9 mouse cellular contexts compared by ENCODE assay signal in the genomic region with DNA sequence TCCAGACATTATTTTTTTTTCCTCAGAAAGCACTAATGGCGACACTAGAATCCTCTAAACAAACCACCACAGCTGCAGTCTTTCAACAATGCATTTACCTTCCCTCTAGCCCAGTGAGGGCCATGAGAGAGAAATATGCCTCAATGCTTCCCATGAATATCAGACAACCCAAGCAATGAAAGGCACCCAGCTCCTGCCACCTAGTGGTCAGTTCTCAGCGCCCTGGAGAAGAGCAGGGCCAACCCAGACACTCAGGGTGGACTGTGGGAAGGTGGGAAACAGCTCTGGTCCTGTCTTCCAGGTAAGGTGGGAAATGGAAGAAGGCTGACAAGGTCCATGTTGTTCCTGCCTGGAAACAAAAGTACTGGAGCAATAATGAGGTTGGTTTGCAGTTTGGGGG. TPM values are rescaled to one million over a fixed set of nuclear protein-coding genes. Genes with fewer than 3 reads are reported as not detected.
A peak's percentile ranks its signal among the peaks of the same experiment; 100 is the strongest.
DNase-seq lines count a peak whose midpoint lies in the region; ATAC-seq and TF ChIP-seq lines count a peak whose summit lies in the region.
"Had no signal": no experiment of that assay in that cellular context is flagged by ENCODE, and none has a peak within 500 bp of the region (broad histone marks: within the 10 kb centered on the region; RNA-seq: fewer than 3 reads in every experiment).

No protein-coding gene starts in this region.

- H3K4me1 ChIP-seq in forebrain, postnatal 0 days (ENCODE audit: insufficient read depth), result no peaks in the 10 kb centered on the region
- H3K4me1 ChIP-seq in hindbrain, embryonic 11.5 days (replicated peaks; ENCODE audit: control insufficient read depth, insufficient read depth, low read length), result no peaks in the 10 kb centered on the region

- no peak overlapping the region for H3K9ac ChIP-seq in forebrain, postnatal 0 days
- no peak overlapping the region for H3K9ac ChIP-seq in hindbrain, embryonic 11.5 days (ENCODE audit: low read depth, low read length)
- H3K9ac ChIP-seq: heart, embryonic 13.5 days had no signal

- no peaks in the 10 kb centered on the region for H3K27me3 ChIP-seq in forebrain, postnatal 0 days (ENCODE audit: insufficient read depth, low read length)
- H3K27me3 ChIP-seq in hindbrain, embryonic 11.5 days (ENCODE audit: control insufficient read depth, insufficient read depth, low read length), result no peaks in the 10 kb centered on the region
- H3K27me3 ChIP-seq: heart, embryonic 13.5 days had no signal

- peak; percentile 79 for TF ChIP-seq CTCF in forebrain, postnatal 0 days (IDR thresholded peaks at IDR 0.05; ENCODE audit: low read depth)

- peaks cover 22% of the 10 kb centered on the region for H3K36me3 ChIP-seq in forebrain, postnatal 0 days (ENCODE audit: insufficient read depth)
- no peaks in the 10 kb centered on the region for H3K36me3 ChIP-seq in hindbrain, embryonic 11.5 days (ENCODE audit: control insufficient read depth, insufficient read depth, low read length)

- peak; percentile 13 for DNase-seq in MEL-GATA-1-ER (ENCODE audit: extremely low read depth, low read depth)
- DNase-seq in c-Kit-positive CD71-positive TER-119-positive erythroid progenitor cells, embryonic 14.5 days (ENCODE audit: low spot score), result peak; percentile 5
- peak; percentile 50 for DNase-seq in forebrain, postnatal 0 days
- peak; percentile 66 for DNase-seq in hindbrain, embryonic 11.5 days (ENCODE audit: low spot score)
- peak; percentile 68 for DNase-seq in layer of hippocampus, adult 9-11 months
- DNase-seq in lung, postnatal 25 days (ENCODE audit: low spot score), result peak; percentile 76
- DNase-seq in retina, postnatal 7 days (ENCODE audit: low read depth, low spot score), result peak; percentile 53

- H3K4me3 ChIP-seq in forebrain, postnatal 0 days (ENCODE audit: low read depth, low read length), result no peak overlapping the region
- H3K4me3 ChIP-seq in hindbrain, embryonic 11.5 days (ENCODE audit: low read depth, low read length), result no peak overlapping the region
- H3K4me3 ChIP-seq: heart, embryonic 13.5 days had no signal

- H3K4me2 ChIP-seq in forebrain, postnatal 0 days (ENCODE audit: low read depth), result no peak overlapping the region
- H3K4me2 ChIP-seq in hindbrain, embryonic 11.5 days (replicated peaks; ENCODE audit: low read depth, low read length), result no peak overlapping the region
- H3K4me2 ChIP-seq: heart, embryonic 13.5 days had no signal

- H3K27ac ChIP-seq in forebrain, postnatal 0 days (ENCODE audit: low read depth, low read length), result no peak overlapping the region
- H3K27ac ChIP-seq in hindbrain, embryonic 11.5 days (ENCODE audit: low read depth, low read length), result no peak overlapping the region
- H3K27ac ChIP-seq: heart, embryonic 13.5 days had no signal

- no peaks in the 10 kb centered on the region for H3K9me3 ChIP-seq in forebrain, postnatal 0 days (ENCODE audit: low read length)
- no peaks in the 10 kb centered on the region for H3K9me3 ChIP-seq in hindbrain, embryonic 11.5 days (ENCODE audit: control insufficient read depth, low read length)
- H3K9me3 ChIP-seq: heart, embryonic 13.5 days had no signal

- WGBS in forebrain, postnatal 0 days, result 18% methylated on average over 2 of the region's 2 CpGs
- WGBS in hindbrain, embryonic 11.5 days, result 28% methylated on average over 2 of the region's 2 CpGs

- ATAC-seq in forebrain, postnatal 0 days, result peak; percentile 56
- ATAC-seq in hindbrain, embryonic 11.5 days (ENCODE audit: low FRiP score), result peak; percentile 68; the same call in 1 of the 2 replicates
- ATAC-seq in erythroid progenitor cell, adult 5-6 weeks (replicated peaks; ENCODE audit: low FRiP score, poor library complexity, severe bottlenecking), result no peak

RNA-seq across cellular contexts. Expression of gene Nmt2, which starts 55.0 kb away (rescaled TPM):
- 92.8 and 94.0 TPM in 2 replicates for total RNA-seq in forebrain, postnatal 0 days (2014; rRNA removed)
- polyA plus RNA-seq in forebrain, postnatal 0 days (2015; fragmentation: Nextera tagmentation; extraction: Ambion mirVana), result 80.4 and 101 TPM in 2 replicates
- polyA plus RNA-seq in hindbrain, embryonic 11.5 days (2014; fragmentation: Nextera tagmentation; extraction: Ambion mirVana), result 64.2 and 76.5 TPM in 2 replicates
- total RNA-seq in erythroid progenitor cell, adult 5-6 weeks (2015; ENCODE audit: low replicate concordance), result 9.7 and 11.7 TPM in 2 replicates
- 13.8 and 15.3 TPM in 2 replicates for total RNA-seq in erythroid progenitor cell, adult 5-6 weeks (2017; ENCODE audit: low replicate concordance)

Comparison
In these comparisons a context has a peak if more than half of its experiments do, and no peak if none do; other contexts are left out.
1. DNase-seq: peak in every context shown above with its lines; median percentile 76 in lung, postnatal 25 days; 68 in layer of hippocampus, adult 9-11 months; 66 in hindbrain, embryonic 11.5 days; 53 in retina, postnatal 7 days; 50 in forebrain, postnatal 0 days; 13 in MEL-GATA-1-ER; 5 in c-Kit-positive CD71-positive TER-119-positive erythroid progenitor cells, embryonic 14.5 days.